8 mouse cellular contexts compared by ENCODE assay signal in the genomic region with DNA sequence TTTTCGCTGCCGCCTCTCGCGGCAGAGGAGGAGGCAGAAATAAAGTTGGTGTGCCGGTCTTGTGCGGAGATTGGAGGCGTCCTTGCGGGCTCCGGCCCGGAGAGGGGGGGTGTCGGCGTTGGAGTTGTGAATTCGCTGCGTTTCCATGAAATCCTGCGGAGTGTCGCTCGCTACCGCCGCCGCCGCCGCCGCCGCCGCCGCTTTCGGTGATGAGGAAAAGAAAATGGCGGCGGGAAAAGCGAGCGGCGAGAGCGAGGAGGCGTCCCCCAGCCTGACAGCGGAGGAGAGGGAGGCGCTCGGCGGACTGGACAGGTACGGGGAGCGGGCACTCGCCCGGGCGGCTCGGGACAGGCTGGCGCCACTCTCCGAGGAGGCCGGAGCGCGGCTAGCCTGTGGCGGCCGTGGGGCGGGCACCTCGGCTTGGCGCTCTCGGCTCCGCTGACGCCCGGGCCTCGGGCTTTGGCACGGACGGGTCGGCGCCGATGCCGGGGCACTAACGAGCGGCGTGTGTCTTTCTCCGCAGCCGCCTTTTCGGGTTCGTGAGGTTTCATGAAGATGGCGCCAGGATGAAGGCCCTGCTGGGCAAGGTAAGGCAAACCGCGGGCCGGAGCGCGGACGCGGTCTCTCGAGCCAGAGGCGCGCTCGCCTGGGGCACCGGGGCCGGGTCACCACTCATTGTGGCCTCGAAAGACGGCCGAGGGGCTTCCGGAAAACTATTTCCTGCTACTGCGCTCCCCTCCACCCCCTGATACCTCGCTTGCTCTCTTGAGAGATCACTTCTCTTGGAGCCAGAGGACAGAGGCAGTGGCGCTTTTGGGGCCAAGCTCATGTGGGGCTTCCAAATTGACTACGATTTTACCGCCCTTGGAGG. TPM values are rescaled to one million over a fixed set of nuclear protein-coding genes. Genes with fewer than 3 reads are reported as not detected.
DNase-seq lines count a peak whose midpoint lies in the region; ATAC-seq lines count a peak whose summit lies in the region.

No protein-coding gene starts in this region.

- no peaks in the 10 kb centered on the region for H3K36me3 ChIP-seq in hindbrain, embryonic 14.5 days (replicated peaks; ENCODE audit: control insufficient read depth, insufficient read depth)
- H3K36me3 ChIP-seq in megakaryocyte, embryonic 14.5 days (replicated peaks; ENCODE audit: low read length): no peaks in the 10 kb centered on the region

- peak; percentile 12 for ATAC-seq in hindbrain, embryonic 14.5 days (ENCODE audit: low FRiP score)

- peak overlapping the region; percentile 97 for H3K27ac ChIP-seq in hindbrain, embryonic 14.5 days

- H3K9ac ChIP-seq in hindbrain, embryonic 14.5 days: peak overlapping the region; percentile 94

- intact Hi-C loops in left cerebral cortex, postnatal 10 days (cut with DNase I): loop anchor here (10.0 kb wide), 1 partner anchor 1268 kb away; no protein-coding TSS in a partner anchor

- peak overlapping the region; percentile 86 for H3K4me3 ChIP-seq in hindbrain, embryonic 14.5 days (replicated peaks; ENCODE audit: low read length)
- peak overlapping the region; percentile 99 for H3K4me3 ChIP-seq in megakaryocyte, embryonic 14.5 days (replicated peaks)

- under 1% methylated on average over 92 of the region's 95 CpGs for WGBS in hindbrain, embryonic 14.5 days

- H3K27me3 ChIP-seq in hindbrain, embryonic 14.5 days (ENCODE audit: control insufficient read depth, insufficient read depth, low read length): no peaks in the 10 kb centered on the region
- H3K27me3 ChIP-seq in megakaryocyte, embryonic 14.5 days (replicated peaks): no peaks in the 10 kb centered on the region

- peak; percentile 74 for DNase-seq in NIH3T3 (ENCODE audit: low read depth)
- DNase-seq in cerebellum, postnatal 10 days: peak; percentile 79 to 85
- DNase-seq in frontal cortex, postnatal 14 days (ENCODE audit: low spot score in 2 of 2): peak; percentile 6 to 63
- peak; percentile 61 for DNase-seq in hindbrain, embryonic 14.5 days (ENCODE audit: low spot score)
- peak; percentile 50 to 67 for DNase-seq in left cerebral cortex, postnatal 10 days (ENCODE audit: extremely low spot score in 1 of 2, low spot score in 2 of 2)
- DNase-seq in right cerebral cortex, postnatal 14 days: peak; percentile 75
- DNase-seq in urinary bladder, postnatal 25 days (ENCODE audit: low spot score): peak; percentile 60

- H3K4me1 ChIP-seq in hindbrain, embryonic 14.5 days (replicated peaks; ENCODE audit: control insufficient read depth, insufficient read depth, low read length): no peaks in the 10 kb centered on the region
- H3K4me1 ChIP-seq in megakaryocyte, embryonic 14.5 days: no peaks in the 10 kb centered on the region; the same call in 1 of the 2 replicates

- H3K9me3 ChIP-seq in hindbrain, embryonic 14.5 days (ENCODE audit: control insufficient read depth, low read length): no peaks in the 10 kb centered on the region
- no peaks in the 10 kb centered on the region for H3K9me3 ChIP-seq in megakaryocyte, embryonic 14.5 days

- H3K4me2 ChIP-seq in hindbrain, embryonic 14.5 days (replicated peaks): peak overlapping the region; percentile 58

RNA-seq across cellular contexts. Expression of gene Kdm6a, which starts 0.7 kb away (rescaled TPM):
- 21.5 and 25.0 TPM in 2 replicates for polyA plus RNA-seq in hindbrain, embryonic 14.5 days (2014; fragmentation: Nextera tagmentation; extraction: Ambion mirVana)
- 10 to 100 TPM; 42.9 to 52.4 TPM for total RNA-seq in left cerebral cortex, postnatal 10 days (2021)
- polyA plus RNA-seq in megakaryocyte, embryonic 14.5 days (2012; ENCODE audit: insufficient read depth, low replicate concordance): 3.1 TPM in 1 of 2 replicates, not detected in the other

RNA-seq across cellular contexts. Expression of gene Dusp21, which starts 17.4 kb away (rescaled TPM):
- not detected in 2 replicates for polyA plus RNA-seq in hindbrain, embryonic 14.5 days (2014; fragmentation: Nextera tagmentation; extraction: Ambion mirVana)
- not detected for total RNA-seq in left cerebral cortex, postnatal 10 days (2021)
- polyA plus RNA-seq in megakaryocyte, embryonic 14.5 days (2012; ENCODE audit: insufficient read depth, low replicate concordance): not detected in 2 replicates

Comparison
In these comparisons a context has a peak if more than half of its experiments do, and no peak if none do; other contexts are left out.
1. Peak in every context shown above with its lines: DNase-seq, ATAC-seq, H3K4me3 ChIP-seq and H3K27ac ChIP-seq.